Mouse (Mus musculus): ENCODE measurements around the gene Rcn1.

Rcn1 gene

GRCm38 (mm10) chr2:105337171-105337875, 61.8 kb downstream of the Rcn1 start:
- no peak for DNase-seq (ENCODE audit: low spot score)

DNA sequence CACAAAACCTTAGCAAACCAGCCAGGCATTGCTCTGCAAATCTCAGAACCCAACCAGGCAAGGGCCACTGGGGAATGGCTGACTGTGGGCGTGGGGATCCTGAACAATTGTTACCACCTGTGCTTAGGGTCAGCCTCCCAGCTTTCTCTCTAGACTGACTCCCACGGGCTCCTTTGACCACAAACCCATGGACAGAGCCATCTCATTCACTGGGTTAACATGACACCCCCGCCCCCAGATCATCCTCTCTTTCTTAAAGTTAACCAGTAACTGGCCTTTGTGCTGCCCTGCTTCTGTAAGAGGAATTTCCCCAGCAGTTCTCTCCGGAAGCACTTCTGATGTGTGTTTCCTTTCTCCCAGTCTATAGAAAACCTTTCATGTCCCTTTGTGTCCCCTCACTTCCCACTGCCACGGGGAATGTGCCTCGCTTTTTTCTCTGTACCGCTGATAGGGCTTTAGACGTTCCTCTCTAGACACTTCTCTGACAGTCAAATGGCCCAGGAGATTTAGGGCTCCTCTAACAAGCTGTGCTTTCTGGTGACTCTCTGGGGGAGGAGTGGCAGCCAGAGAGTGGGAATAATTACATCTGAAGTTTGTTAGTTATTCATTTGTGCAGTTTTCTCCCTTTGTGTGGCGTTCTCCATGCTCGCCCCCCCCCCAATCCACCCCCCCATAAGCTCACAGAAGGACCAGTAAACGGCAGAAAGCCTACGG, 62.6 kb downstream of the Rcn1 start:
- DNase-seq (ENCODE audit: low spot score), result no peak
